Mouse (Mus musculus) mouse trophoblast stem cell (cell line): ENCODE measurements around the gene Yes1.
"Not testable (repeated sequence)": the region's sequence is repeated elsewhere in the genome, so short reads cannot be mapped to it uniquely, and the experiment has no call there.

Source experiments
- in situ Hi-C, 2 experiments: fragments of 300-500 bp; cut with MseI, MboI; formaldehyde crosslinking; loops; 2 replicates in 1 of 2; 3 replicates in 1 of 2; pipeline ENCODE4 v1.15.1; 2025

Yes1 gene

DNA sequence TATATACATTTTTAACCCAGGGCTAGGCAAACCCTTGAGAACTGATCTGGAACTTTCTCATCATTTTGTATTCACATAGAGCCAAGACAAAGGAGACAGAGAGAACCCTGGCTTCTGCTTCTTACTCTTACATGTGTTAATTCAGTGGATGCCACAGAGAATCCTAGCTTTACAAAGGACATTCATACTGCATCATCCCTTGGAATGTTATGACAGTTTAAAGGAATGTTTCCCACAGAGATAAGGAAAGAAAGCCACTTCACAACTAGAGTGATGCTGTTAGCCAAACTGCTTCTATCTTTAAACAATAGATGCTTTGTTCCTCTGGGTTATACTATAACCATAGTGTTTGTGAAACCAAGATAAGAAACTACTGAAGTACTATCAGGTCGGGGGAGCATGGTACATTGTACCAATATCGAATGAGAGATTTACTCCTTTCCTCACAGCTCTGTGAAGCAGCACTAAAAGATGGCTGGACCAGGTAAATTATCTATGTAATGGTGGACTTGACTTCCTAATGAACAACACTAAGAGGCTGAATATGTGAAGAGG is 95.3 kb downstream of the Yes1 start:
- in situ Hi-C loops = no loop called here

DNA sequence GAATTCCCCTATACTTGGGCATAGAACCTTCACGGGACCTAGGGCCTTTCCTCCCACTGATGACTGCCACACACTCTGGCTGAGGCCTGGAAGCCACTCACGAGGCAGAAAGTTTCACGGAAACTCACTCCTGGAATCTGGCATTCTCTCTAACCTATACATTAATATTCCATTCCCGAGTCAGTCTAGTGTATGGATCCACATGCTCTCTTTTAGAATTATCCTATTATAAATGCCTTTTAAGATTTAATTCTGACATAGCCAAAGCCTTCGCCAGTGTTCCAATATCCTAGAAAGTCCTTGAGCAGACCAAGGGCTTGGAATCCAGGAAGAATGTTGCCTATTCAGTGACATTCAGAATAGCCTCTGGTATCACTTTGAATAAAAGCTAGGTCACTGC is 100.5 kb downstream of the Yes1 start:
- in situ Hi-C loops = no loop called here

DNA sequence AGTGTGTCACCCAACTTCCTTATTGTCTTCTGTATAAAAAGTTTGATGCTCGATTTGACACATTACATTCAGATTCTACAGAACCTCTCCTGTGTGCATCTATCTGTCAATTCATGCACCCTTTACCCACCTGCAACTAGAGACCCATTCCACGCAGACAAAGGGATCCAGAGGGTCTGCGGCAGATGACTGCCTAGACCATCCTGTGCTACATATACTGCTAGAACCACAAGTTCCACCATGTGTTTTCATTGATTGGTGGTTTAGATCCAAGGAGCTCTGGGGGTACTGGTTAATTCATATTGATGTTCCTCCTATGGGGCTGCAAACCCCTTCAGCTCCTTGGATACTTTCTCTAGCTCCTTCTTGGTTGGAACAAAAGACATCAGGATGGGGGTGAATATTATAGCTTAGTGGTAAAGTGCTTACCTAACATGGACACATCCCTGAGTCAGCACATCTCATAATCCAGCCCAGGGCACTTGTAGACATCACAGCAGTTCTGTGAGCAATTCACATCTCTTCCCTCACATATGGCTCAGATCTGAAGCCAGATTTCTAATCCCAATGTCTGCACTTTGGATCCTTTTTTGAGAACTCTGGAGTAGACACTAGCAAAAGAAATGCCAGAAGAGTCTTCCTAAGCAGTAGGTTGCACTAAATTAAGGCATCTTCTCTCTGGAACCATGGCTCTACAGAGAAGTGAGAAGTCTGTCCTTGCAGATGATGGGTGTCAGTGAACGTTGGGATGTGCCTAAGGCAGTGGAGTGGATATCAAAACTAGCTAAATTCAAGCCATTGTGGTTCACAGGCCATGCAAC is 101.5 kb downstream of the Yes1 start:
- in situ Hi-C loops = no loop called here

DNA sequence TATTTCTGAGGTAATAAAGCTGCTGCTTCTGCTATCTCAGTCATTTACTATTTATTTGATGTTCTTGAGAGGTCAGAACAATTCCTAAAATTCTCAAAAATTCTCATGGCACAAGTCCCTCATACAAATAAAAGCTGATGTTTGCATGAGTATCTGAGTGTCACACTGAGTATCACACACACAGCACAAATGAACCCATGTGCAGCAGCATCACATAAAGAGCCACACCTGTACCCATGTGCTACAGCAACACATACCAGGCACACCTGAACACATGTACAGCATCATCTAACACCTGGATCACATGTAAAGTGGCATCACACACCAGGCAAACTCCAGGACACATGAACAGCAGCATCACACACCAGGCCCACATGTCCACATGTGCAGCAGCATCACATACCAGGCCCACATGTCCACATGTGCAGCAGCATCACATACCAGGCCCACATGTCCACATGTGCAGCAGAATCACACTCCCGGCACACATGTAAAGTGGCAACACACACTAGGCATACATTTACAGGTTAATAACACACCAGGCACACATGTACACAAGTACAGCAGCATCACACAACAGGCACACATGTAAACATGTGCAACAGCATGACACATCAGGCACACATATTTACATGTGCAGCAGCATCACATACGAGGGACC is 102.2 kb downstream of the Yes1 start:
- in situ Hi-C loops = no loop called here

DNA sequence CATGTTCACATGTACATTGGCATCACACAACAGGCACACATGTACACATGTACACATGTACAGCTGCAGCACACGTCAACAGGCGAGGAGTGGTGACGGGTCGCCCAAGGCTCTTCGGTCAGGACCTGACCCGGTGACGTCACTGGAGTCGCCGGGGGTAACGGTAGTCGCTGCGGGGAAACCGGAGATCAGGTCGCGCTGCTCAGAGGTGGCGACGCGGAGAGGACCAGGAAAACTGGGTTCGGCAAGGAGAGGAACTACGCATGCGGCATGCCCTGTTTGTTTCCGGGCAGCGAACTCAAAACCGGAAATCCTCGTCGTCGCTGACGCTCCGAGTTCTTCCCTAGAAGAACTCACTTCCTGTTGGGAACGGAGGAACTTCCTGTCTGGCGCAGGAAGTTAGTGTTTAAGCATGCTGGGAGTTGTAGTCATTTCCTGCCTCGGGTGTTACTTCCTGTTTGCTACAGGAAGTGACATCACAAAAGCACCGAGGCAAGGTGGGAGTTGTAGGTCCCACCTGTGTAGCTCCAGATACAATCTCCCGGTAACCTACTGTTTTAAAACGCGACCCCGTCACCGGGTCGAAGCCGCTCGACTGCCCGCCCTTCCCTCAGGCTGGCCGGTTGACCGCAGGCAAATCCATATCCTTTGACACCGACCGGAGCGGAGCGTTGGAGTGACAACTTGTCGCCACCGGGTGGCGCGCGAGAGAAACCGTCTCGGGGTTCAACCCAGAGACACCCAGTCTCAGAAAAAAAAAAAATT is 102.9 kb downstream of the Yes1 start:
- in situ Hi-C loops = no loop called here

DNA sequence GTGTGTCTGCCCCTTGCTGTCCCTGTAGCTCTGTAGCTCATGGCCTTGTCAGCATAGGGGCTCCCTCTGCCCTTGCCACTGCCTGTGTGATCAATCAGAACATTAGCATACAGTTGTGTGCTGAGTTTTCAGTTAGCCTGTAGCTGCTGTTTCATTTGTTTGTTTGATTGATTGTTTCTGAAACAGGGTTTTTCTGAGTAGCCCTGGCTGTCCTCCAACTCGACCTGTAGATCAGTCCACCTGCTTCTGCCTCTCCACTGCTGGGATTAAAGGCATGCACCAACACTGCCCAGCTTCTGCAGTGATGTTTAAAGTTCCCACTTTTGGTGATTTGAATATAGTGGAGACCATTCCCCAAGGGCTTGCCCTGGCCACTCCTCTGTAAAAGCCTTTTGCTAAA is 106.8 kb downstream of the Yes1 start:
- in situ Hi-C loops = no loop called here

DNA sequence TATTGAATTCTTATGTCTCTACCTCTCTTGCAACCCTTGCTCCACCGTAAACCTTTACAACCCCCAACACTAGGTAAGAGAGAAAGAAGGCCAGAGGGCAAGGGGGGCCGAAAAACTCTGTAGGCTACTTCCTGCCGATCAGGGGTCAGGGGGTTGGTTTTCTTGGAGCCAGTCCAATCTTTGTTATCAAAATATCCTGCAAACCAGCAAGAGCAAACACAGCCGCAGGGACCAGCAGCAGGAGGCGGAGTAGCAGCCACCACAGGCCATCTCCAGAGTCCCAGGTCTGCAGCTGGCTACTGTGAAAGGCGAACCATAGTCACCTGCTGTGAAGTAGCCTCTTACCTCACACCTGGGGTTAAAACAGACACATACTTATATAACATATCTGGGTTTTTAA is 107.9 kb downstream of the Yes1 start:
- in situ Hi-C loops = no loop called here

DNA sequence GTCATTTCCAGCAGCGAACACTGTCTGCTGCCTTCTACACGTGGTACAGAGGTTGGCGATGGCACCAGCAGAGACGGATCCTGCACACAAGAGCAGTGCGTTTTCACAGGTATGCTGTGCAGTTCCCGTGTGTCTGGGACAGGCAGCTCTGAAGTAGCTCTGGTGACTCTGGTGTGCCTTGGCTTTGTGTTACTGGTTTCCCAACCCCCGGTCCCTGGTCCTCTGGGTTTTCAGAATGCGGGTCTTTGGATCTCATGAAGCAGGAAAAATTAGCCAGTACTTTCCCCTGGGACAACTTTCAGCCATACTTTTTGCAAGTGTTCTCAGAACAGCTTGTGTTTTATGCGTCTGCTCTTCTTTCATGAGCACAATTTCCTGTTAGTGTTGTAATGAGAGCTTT is 109.4 kb downstream of the Yes1 start:
- in situ Hi-C loops = no loop called here

DNA sequence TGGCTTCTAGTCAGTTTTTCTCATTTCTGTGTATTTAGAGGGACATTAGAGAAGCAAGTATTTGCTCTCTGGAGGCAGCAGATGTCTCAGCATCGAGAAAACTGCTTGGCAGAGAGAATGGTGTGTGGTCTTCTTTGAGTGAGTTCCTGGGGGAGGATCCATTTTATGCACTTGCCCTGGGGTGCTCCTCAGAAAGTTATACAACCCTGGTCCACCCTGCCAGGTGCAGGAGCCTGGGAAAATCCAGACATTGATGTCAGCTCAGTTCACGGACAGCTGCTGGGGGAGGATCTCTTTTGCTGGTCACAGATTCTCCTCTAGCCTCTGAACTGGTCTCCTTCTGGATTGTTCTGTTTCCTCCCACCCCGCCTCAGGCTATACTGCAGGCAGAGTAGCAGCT is 110.3 kb downstream of the Yes1 start:
- in situ Hi-C loops = no loop called here

DNA sequence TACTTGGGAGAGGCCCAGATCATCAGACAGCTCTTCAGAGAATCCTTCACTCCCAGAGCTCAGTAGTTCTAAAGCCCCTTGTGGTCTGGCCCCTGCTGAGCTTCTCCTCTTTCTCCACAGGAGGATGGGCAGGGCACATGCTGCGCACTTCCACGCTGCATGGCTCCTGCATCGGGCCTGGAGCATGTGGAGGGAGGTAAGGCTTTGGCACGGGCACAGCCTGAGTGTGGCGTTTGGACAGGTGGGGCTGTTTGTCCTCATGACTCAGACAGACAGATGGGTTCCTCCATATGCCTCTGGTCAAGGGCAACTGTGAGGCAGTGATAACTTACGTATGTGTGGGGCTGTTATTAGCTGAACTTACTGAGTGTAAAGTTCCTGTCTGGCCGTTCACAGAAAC is 111.3 kb downstream of the Yes1 start:
- in situ Hi-C loops = no loop called here

DNA sequence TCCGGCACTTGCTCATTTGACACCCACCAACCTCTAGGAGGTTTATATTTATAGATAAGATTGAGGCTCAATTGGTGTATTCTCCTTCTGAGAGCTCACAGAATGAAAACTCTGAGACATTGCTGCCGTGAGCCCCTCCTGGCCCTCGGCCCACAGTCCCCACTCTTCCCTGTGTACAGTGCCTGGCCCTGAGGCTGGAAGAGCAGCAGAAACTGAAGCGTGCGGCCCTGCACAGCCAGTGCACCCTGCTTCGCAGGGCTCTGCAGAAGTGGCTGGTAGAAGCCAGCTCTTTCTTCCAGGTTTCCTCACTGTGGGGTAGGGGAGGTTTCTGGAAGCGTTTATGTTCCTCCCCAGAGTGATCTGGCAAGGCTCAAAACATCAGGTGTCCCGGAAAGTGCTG is 111.7 kb downstream of the Yes1 start:
- in situ Hi-C loops = not testable (repeated sequence)

DNA sequence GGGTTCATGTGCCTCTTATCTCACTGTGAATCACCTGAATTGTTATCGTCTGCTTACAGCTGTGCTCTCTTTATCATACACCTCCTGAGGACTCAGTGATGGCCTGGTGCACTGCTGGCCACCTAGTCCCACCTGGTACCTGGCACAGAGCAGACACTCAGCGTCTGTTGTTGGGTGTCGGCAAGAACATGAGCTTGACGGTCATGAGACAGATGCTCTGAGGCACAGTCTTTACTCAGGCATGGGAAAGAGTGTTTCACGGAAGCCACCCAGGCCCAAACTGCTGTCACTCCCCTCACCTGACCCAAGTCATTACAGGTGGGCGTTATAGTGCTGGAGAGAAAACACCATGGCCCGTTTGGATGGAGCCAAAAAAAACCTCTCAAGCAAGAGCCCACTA is 113.0 kb downstream of the Yes1 start:
- in situ Hi-C loops = no loop called here

DNA sequence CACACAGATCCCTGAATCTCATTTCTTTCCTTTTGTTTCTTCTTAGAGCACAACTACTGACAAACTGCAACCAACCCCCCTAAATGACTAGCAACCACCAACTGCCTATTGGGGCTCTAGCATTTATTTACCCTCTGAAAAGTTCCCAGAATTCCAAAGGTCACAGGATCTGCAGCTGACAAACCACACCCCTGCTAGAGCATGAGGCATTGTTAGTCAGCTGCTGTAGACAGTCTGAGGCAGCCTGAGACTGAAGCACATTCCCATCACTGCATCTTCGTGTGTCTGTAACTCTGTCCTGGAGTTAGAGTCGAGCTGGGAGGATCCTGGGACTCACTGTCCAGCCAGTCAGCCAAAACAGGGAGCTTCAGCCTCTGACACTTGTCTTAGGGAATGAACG is 114.4 kb downstream of the Yes1 start:
- in situ Hi-C loops = not testable (repeated sequence)

DNA sequence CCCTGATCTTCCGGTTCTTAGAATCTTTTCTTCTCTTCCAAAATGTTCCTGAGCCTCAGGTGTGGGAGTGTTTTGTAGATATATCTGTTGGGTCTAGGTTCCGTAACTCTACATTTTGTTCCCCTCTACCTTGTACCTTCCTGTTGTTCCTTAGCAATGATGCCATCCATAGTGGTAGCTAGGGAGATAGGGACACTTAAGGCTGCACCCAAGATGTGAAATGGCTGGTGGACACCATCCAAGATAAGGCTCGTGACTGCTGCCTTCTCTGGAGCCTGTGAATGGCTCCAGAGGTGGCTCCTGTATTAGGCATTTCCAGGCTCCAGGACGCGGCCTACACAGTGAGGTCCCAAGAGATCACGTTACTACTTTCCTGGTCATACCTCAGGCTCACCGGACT is 117.3 kb downstream of the Yes1 start:
- in situ Hi-C loops = no loop called here

DNA sequence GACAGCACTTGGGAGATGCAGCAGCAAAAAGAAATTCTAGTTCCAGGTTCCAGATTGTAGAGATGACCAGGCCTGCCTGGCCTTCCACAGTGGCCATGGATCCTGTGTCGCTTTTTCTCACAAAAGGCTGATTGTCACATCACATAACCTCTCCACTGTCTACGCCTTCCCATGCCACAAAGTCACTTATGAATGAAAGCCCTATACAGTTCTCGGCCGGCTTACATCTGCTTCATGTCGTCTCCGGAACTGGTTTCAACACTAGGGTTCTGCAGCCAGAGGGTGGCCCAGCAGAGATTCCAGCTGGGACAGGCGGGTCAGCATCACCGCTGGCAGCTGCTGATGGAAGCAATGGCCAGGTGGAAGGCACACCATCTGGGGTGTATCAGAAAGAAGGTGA is 117.9 kb downstream of the Yes1 start:
- in situ Hi-C loops = no loop called here

DNA sequence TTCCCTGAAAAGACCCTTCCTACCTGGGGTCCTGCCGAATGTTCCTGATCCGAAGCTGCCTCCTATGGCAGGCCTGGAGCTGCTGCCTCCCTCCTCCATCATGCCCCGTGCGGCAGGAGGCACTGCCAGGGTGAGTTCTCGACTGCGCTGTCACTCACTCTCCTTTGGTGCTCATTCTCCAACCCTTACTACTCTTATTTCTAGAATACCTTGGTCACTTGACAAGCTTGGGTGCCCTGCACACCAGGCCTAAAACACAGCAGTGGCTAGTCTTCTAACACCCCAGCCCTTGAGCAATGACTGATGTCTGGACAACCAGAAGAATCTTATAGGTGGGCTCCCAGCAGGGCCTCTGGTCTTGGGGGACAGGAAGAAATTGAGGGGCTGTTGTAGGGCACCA is 122.9 kb downstream of the Yes1 start:
- in situ Hi-C loops = not testable (repeated sequence)

DNA sequence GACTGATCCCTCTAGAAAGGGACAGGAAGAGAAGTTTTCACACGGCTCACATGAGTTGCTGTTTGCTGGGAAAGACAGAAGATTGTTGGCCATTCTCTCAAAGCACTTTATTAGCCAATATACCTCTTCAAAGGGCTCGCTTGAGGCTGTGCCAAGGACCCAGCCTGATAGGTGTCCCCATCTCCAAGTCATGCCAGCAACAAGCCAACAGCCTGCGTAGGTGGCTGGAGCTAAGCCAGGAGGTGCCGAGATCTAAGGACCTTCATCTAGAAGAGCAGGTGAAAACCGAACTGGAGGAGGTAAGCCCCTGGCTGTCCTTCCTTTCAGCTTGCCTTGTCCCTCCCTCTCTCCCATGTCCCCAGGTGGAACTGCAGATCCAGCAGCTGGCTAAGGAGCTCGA is 124.8 kb downstream of the Yes1 start:
- in situ Hi-C loops = no loop called here
